Mouse (Mus musculus): ENCODE measurements at regions not wholly inside any gene's neighbourhood (a gene's known extent, or its start where the extent isn't known, plus 50 kb on each side); places are given as distances from the start of the nearest gene placed in this dataset.

DNA sequence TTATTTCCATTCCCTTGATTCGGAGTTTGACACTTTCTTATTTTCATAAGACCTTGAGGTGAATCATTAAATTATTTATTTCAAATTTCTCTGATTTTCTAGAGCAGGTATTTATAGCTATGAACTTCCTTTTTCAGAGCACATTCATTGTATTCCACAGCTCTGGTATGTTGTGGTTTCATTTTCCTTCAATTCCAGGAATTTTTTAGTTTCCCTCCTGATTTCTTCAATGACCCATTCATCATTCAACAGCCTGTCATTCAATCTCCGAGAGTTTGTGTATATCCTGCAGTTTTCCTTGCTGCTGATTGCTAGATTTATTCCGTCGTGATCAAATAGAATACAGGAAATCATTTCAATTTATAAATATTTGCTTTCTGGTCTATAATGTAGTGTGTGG, 264.7 kb upstream of the Rtl1 start:
- DNase-seq, result no peak
- intact Hi-C loops (cut with DNase I), result no loop called here

DNA sequence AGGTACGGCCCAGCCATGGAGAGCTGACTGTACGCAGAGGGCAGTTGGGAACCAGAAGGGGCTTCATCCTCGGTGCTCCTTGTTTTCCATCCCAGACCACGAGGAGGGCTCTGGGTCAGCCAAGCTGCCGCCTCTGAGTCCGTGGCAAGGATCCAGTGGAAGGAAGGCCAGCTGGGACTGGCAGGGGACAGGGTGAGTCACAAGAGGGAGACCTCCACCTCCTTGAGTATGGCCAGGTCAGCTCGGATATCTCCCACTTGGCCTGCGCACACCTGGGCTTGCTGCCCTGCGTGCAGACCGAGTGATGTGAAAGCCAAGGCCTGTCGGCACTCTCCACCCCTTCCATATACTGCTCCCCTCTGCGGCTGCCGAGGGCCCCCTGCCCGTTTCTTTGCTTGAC, 270.9 kb upstream of the Rtl1 start:
- peak; percentile 39 to 54 for DNase-seq

DNA sequence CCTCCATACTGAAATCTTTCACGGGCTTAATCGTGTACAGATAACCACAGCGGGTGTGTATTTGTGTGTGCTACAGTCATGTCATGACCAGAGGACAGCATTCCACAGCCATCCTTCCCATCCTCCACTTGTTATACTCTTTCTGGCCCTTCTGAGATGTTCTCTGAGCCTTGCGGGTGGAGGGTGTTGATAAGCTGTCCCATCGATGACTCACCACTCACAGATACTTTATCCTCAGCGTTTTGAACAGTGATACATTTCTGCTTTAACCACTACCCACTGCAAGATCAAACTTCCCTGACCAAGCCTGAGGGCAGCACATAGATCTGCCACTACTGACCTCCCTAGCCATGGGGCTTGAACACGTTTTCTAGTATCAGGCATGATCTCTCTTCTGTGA, 274.3 kb upstream of the Rtl1 start:
- DNase-seq, result no peak
- intact Hi-C loops (cut with DNase I), result no loop called here

More for the DNA sequence above, 270.9 kb upstream of the Rtl1 start:
- intact Hi-C loops (cut with DNase I), result no loop called here

DNA sequence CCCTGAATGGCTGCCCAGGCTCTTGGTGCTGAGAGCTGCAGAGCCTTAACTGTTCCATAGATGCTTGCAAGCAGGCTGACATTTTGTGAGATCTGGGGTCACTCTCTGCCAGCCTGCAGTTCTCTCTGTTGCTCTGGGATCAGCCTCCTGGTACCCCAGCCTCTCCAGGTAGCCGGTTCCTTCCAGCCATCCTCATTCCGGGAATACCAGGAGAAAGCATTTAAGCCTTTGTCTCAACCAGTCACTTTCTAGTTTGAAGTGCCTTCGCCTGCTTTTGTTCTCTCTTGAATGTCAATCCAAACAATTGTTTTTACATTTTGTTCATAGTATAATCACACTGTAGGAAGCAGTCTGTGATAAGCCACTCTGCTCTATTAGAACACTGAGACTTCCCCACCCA, 281.0 kb upstream of the Rtl1 start:
- intact Hi-C loops (cut with DNase I), result no loop called here
- DNase-seq, result no peak

DNA sequence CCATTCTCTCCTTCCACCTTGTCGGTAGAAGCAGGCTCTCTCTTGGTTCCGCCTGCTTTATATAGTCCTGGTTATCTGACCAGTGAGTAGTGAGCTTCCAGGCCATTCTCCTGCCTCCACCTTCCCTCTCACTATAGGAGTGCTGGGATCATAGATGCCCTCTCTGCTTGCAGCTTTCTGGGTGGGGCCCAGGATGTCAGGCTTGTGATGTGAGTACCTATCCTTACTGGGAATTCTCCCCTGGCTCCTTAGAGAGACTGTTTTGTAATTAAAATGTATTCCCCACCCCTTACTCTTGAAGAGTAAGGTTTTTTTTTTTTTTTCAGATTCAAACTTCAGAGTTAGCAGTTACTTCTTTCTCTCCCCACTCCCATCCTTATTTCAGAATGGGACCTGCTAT, 291.1 kb upstream of the Rtl1 start:
- DNase-seq, result no peak
- intact Hi-C loops (cut with DNase I), result no loop called here

DNA sequence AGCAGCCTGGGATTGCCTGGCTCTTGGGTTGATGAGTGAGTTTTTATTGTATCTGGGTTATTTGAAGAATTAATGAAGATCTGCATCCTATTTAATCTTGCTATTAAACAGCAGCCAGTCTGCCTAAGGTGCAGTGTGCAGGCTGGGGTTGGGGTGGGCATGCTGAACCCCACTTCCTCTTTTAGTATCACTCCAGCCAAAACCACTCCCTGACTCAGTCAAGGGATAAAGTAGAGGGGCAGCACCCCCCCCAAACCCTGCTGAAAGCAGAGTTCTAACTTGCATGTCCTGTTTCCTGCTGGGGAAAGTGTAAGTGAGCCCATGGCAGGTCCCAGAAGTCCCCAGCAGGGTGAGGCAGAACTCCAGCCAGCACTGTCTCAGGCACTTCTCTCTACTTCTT, 292.7 kb upstream of the Rtl1 start:
- intact Hi-C loops (cut with DNase I), result no loop called here

DNA sequence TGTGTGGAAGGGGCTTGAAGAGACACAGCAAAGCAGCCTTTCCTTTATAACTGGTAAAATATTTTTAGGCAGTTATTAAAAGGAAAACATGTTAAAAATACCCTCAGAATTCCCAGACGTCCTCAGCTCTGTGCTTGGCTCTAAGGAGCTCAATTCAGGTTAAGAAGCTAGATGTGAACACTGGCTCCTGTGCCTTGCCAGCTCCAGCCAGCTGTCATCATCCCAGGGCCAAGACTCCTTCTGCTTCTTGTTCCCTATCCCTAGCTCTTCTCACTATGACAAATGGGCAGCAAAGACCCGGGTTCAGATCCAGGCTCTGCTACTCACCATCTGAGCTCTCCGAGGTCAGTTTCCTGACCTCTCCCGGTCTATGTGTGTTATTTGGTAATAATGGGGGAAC, 293.5 kb upstream of the Rtl1 start:
- intact Hi-C loops (cut with DNase I), result no loop called here
- no peak for DNase-seq

More for the DNA sequence above, 292.7 kb upstream of the Rtl1 start:
- no peak for DNase-seq

DNA sequence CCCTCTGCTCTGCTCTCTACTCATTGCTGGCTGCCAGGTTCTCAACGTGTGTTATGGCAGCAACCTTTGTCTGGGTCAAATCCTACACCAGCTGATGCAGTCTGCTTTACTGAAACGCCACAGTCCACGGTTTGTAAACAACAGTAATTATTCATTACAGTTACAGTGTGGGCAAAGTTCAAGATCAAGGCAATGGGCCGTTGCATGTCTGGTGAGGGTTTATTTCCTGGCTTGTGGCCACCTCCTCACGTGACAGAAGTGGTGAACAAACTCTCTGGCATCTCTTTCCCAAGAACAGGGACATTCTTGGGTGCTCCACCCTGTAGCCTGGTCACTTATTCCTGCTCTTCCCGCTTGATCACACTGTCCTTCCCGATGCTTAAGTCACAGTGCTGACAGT, 295.3 kb upstream of the Rtl1 start:
- DNase-seq, result no peak
- intact Hi-C loops (cut with DNase I), result no loop called here

DNA sequence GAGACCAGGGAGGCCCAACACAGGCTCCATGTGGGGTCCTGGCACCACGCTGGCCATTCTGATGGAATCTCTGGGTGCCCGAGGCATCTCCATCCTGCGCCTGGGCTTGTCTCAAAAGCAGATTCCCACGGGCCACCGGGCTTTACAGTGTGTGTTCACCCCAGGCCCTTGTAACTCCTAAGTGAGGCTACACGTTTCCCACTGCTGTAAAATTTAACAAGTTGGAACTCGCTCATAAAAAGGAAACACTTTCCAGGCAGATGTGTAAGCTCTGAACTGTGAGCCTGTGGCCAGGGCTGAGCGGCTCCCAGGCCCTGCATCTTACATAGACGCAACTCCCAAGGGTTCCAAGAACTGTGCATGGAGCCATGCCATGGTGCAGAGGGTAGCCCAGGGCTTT, 296.3 kb upstream of the Rtl1 start:
- intact Hi-C loops (cut with DNase I), result no loop called here

DNA sequence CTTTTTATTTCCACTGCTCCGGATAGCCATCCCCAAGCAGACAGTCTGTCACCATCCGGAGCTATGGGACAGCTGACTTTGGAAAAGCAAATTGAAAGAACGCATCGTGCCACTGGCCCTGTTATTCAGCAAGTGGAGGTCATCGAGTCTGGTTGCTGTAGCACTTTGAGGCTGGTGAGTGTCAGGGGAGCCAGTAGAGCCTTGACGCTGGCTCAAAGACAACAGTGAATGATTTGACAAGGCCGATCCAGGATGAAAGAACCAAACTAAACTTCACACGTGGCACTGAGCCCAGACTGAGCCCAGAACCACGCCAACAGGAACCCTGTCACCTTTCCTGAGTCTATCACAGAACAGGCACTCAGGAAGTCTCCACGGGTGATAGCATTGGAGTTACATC, 296.8 kb upstream of the Rtl1 start:
- intact Hi-C loops (cut with DNase I), result no loop called here
- no peak for DNase-seq

More for the DNA sequence above, 296.3 kb upstream of the Rtl1 start:
- DNase-seq, result no peak

DNA sequence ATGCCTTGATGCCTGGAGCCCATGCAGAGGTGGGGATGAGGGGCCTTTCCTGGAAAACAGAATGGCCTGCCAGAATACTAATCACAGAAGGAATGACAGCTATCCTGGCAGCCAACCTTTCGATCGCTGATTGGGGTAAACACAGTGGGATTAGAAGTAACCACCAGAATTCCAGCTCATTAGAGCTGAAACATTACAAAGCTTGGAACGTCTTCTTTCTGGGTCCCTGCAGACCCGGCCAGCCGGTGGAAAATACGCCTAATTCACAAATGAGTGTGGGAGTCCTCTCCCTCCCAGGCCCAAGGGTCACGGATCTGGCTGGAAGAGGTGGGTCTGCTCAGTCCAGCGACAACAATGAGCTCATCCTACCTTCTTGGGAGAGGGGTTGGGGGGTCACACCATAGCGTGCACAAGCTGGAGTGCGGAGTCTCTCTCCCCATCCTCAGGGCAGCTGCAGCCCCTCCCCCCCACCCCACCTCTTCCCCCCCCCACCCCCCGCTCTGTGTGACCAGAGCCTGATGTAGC, 297.8 kb upstream of the Rtl1 start:
- DNase-seq, result no peak
- intact Hi-C loops (cut with DNase I), result no loop called here

DNA sequence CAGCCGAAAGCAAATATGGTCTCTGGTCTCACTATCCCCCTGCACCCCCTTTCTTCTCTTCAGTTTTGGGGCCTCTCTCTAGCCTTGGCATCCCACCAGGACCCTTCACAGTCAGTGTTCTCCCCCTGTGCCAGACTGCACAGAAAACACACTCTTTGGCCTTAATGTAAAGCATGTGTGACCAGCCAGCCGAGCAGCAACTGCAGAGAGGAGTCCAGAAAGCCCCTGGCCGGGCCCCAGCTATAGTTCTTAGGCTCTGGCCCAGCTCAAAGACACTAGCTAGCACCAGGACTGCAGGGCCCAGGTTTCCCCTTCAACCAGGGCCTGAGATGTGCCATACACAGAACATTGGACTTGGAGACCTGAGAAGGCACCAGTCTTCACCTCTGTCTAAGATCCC, 299.3 kb upstream of the Rtl1 start:
- intact Hi-C loops (cut with DNase I), result no loop called here
- no peak for DNase-seq

DNA sequence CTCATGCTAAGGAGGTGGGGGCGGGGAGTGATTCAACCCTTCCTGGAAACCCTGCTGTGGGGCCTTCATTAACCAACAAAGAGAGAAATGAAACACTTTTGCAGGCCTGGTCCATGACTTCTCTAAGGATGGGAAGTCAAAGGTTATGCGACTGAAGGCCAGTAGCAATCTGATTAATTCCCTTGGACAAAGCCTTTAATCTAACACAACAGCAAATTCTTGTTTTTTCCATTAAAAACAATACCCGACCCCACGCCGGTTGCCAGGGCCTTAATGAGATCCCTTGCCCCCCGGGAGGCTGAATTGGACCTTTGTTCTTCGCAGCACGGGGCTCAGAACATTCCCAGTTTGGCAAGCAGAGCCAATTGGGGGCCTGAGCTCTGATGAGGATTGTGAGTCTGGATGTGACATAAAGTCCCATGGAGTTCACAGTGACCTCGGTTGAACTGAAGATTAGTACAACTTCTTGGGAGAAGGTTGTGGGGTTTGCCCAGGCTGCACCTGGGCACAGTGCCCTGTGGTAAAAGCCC, 310.9 kb upstream of the Rtl1 start:
- intact Hi-C loops (cut with DNase I), result no loop called here
- no peak for DNase-seq

DNA sequence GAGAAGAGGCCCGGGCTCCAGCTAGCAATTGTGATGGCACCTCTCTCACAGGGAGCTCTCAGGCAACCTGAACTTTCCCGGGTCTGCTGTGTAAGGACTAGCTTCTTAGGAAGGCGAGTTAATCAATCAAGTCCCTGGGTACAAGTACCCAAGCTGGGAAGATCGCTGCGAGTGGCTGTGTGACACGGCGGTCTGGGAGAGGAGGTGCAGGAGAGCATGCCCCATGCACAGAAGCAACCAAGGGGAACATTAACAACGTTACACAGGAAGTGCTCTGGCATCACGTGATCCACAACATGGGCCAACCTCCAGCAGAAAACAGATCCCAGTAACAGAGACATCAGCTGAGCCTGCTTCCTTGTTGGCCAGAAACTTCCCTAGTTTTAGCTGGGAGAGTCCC, 311.4 kb upstream of the Rtl1 start:
- DNase-seq, result no peak
- intact Hi-C loops (cut with DNase I), result no loop called here

DNA sequence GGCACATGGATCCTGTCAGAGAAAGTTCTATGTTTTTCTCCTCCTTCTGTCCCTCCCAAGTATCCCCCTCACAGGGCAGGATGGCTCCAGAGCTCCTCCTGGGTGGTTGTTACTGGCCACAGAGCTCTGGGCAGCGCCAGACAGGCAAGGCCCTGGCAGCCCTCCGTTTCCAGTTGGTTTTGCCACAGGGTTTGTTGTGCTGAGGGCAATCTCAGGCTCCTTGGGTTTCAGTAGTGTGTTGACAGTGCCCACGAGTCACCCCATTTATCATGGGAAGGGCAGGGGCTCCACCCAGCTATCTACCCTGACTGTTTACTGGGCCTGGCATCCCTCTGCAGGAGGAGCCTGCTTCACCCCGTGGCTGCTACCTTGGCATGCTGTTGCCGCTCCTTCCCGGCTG, 317.6 kb upstream of the Rtl1 start:
- DNase-seq, result no peak
- intact Hi-C loops (cut with DNase I), result no loop called here

DNA sequence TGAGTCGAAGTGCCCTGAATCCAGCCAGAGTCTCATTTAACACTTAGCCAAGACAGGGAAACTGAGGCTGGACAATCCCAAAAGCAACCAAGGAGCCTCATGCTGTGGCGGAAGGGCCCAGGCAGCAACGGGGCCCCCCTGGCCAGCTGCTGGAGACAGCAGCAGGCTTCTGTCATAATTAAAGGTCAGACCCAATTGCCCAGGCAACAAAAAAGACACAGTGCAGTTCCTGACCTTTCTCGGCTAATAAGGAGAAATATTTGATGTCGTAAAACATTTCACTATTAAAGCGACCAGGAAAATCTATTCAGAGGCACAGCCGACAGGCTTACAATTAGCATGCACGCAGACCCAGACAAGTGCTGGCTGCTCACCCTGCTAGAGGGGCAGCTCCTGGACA, 318.8 kb upstream of the Rtl1 start:
- intact Hi-C loops (cut with DNase I), result no loop called here
- DNase-seq, result no peak

DNA sequence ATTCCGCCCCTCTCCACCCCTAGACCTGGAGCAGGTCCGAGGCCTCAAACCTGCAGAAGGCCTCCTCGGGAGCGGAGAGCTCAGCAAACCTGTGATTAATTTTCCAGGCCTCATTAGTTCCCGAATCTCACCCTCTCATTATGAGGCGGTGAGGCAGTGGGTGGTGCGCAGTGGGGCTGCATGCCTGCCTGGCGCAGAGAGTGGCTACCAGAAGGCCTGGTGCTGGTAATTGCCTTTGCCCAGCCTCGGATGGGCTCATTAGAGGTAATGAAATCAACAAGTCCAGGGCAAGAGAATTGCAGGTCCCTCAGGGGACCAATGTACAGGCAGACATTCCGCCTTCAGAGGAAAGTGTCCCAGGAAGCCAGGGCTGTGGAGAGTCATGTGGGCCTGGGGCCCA, 322.0 kb upstream of the Rtl1 start:
- no peak for DNase-seq
- intact Hi-C loops (cut with DNase I), result no loop called here

DNA sequence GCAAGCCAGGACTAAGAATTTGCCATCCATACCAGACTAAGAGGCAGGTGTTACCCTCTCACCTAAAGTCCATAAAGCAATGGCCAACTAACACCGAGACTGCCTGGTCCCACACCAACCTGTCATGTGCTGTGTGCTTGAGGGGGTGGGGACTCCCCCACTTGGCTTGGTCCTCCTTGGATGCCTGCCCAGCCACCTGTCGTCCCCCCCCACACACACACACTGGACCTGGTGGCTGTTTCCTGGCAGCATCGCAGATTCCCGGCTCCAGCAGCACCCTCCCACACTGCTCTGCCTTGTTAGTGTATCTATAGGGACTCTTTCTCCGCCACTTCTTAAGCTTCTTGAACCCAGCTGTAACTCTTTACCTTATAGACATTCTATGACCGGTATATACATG, 325.7 kb upstream of the Rtl1 start:
- intact Hi-C loops (cut with DNase I), result no loop called here
- no peak for DNase-seq

DNA sequence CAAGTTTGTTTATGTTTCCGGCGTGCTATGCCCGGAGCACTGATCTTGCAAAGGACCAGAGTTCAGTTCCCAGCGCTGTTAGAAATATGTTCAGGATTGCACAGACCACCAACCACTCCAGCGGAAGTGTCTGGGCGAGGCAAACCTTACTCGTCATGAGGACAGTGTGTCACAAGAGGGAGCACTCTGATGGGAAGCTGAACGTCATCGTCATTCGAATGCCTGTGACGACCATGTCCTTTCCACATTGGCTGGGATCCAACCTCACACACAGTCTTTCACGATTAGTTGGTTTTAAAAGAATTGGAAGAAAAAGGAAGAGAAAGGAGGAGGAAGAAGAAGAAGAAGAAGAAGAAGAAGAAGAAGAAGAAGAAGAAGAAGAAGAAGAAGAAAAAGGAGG, 326.5 kb upstream of the Rtl1 start:
- no peak for DNase-seq
- intact Hi-C loops (cut with DNase I), result no loop called here

DNA sequence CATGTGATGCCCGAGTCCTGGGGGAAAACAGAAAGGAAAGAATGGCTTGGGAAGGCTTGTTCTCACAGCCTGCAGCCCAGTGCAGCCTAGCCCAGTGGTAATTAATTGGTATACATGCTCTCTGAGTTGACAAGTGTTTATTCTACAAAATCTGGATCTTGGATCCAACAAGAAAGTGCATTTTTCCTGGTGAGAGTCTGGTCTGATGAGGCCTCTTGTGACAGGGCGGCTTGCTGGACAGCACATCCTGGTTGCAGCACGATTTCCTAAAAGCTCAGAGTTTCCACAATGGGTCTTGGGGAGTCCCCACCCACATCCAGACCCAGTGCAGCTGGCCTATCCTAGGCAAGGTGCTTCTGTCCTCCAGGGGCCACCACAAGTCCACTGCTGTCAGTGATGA, 332.7 kb upstream of the Dio3 start:
- intact Hi-C loops (cut with DNase I), result no loop called here
- no peak for DNase-seq

DNA sequence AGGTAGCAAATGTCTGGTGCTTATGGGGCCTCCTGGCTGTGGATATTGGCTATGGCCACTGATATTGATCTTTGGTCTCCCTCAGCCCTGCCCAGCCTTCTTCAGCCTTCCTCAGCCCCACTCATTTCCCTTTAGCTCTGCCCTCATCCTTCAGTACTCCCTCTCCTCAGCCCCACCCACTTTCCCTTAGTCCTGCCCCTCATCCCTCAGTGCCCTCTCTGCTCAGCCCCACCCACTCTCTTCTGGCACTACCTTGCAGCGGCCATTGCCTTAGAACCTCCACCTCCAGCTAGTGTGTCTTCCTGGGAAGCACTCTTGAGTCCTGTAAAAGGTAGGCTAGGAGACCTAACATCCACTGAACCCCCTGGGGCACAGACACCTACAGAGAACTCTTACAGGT, 331.9 kb upstream of the Dio3 start:
- intact Hi-C loops (cut with DNase I), result no loop called here
- DNase-seq, result no peak

DNA sequence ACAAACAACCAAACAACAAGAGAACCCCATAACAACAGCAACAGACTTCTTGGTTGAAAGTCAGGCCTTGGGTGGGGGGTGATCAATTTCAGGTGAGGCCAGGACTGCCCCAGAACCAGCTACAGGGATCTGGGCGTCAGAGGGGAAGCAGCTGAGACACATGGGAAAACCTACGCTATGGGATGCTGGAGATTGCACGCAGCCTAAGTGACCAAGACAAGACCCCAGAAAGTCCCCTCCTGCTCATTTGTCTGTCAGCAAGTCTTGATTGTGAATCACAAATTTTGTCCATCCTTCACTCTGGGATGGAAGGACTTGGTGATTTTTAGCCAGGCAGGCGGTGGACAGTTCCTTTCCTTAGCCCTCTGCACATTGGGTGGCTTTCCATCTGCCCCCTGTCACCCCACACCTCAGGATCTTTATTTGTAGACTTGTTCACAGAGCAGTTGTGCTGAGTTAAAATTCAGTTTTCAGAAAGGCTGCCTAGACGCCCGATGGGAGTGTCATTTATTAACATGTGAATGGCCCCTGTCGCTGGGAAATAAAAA, 330.9 kb upstream of the Dio3 start:
- intact Hi-C loops (cut with DNase I), result no loop called here
- no peak for DNase-seq

DNA sequence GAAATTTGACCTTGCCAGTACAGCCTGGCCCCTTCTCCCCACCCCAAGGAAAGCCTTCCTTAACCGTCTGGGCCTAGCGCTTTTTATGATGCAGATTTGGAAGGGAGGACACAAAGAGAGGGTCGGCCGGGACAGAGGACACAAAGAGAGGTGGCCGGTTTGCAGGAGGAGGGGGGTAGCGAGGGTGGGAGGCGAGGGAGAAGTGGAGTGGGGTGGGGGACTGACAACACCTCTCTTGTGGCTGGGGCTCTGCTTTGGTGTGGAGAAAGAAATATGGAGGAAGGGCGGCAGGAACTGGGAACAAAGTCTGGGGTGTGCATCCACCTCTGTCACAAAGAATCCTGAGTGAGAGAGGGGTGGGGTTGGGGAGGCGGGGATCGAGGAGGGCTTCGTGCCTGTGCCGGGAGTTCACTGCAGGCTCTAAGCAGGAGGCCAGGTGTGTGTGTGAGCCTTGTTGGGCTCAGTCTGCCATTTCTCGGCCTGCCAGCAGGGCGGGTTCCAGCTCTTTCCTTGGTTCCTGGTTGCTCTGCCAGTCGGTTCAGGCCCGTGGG, 330.4 kb upstream of the Dio3 start:
- intact Hi-C loops (cut with DNase I), result no loop called here
- no peak for DNase-seq
